Mouse (Mus musculus) liver, adult (tissue): Measurements from ENCODE around the gene Nup153.

ENCODE experiments used
- GATA4 ChIP-seq: IDR thresholded peaks from 2 replicates; pipeline ENCODE4 v1.6.1; 2014; ENCODE audit warnings: mild to moderate bottlenecking, low read length; ENCODE audit not compliant: insufficient replicate concordance

The Nup153 gene

GRCm38 (mm10) chr13:46739426-46739825 lies 11.7 kb upstream of the Nup153 start:
- TF ChIP-seq GATA4 = no peak

GRCm38 (mm10) chr13:46737482-46737881 lies 9.7 kb upstream of the Nup153 start:
- no peak for TF ChIP-seq GATA4

GRCm38 (mm10) chr13:46736479-46736865 lies 8.7 kb upstream of the Nup153 start:
- no peak for TF ChIP-seq GATA4

- TF ChIP-seq GATA4 = no peak
Observed at GRCm38 (mm10) chr13:46735808-46736478, 8.2 kb upstream of the Nup153 start.

DNA sequence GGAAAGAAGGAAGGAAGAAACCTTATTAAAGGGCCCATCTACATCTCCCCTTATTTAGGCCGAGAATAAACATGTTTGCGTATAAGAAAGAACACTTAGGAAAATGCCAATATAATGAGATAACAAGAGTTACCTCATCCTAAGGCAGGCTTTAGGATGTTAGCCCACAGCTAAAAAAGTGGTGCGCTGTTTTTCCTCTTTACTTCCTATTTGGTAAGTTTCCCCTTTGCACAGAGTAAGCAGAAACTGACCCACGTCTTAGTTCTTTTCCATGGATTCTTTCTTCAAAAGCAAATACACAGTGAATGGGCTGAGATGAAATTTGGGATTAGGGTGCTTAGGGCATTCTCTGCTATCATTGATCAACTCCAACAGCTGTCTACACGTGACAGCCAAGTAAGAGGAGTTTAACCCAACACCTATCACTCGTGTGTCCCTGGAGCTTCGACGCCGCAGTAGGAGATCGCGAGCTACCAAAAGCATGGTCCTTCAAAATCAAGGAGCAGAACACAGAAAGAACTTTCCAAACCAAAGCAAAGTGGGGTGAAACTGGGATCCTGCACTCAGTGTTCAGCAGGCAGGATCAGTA lies 7.6 kb upstream of the Nup153 start:
- TF ChIP-seq GATA4 = no peak

DNA sequence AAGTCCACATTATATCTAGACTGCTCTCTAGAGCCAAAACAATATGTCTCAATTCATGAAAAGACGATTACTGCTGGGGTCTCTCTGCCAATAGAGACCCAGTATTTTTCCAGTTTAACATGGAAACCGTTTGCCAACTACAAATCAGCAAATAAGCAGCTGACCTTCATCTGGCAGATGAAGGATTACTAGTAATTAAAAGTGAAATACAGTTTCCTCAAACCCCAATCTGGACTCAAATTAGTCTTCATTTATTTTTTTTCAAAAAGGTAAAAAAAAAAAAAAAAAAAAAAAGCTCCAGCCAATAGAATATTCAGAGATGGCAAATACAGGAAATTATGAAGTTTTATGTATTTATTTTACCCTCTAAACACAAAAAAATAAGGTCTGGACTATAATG lies 2.3 kb upstream of the Nup153 start:
- no peak for TF ChIP-seq GATA4

GRCm38 (mm10) chr13:46728411-46728810 lies 671 bp upstream of the Nup153 start:
- no peak for TF ChIP-seq GATA4

DNA sequence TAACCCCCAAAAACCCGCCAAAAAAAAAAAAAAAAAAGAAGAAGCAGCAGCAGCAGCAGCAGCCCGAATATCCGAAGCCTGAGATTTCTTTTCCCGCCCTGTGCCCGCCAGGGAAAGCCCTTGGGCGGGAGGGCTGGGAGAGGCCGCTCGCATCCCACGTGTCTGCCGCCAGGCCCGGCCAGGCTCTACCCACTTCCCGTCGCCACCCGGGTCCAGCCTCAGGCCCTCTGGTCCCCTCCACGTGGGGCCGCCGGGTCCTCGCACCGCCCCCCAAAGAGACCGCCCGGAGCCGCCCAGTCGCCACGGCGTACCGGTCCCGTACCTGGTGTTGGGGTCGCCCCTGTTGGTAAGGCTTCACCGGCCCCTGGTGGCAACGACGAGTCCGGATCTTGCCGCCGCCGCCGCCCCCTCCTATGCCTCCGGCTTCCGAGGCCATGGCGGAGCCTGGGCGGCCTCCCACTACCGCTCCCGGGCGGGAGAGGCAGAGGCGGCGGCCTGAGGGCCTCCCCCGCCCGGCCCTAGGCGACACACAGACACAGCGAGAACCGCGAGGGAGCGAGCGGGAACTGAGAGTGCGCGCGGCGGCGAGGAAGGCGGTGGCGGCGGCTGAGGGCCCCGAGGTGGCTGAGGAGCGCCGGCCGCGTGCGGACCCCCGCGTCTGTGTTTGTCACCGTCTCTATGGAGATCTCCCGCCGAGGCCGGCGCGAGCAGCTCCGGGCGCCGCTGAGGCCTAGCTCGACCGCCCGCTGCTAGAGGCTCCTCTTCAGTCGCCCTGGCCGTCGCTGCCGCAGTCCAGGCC lies 503 bp downstream of the Nup153 start:
- no peak for TF ChIP-seq GATA4

DNA sequence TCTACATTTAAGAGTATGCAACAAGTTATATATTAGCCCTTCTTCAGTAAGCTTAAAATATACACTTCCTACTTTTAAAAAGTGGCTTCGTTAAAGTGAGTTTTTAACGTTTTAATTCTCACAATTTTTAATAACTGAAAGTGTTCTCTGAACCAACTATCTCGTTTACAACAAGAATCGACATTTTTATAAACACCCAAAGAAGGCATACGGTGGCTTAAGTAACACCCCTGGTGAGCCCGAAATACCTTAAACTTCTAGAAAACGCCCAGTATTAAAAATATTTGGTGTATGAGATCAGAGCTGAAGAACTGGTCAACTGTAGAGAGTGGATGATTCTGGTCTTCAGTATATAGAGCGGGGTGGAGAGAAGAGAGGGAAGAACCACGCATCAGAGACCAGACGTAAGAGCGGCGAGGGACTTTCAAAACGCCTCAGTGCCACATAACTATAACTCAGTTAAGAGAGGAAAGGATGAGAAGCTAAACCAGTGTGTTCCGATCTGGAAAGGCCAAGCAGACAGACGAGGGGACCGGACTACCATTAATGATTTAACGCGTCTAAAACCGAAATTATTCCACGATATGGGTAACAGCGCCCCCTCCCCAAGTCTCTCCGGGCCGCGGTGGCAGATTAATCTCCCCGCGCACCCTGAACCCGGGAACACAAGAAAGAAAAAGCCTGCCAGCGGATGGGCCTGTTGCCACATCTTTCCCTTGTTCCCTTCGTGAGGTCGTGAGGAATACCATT lies 1.3 kb downstream of the Nup153 start:
- no peak for TF ChIP-seq GATA4

DNA sequence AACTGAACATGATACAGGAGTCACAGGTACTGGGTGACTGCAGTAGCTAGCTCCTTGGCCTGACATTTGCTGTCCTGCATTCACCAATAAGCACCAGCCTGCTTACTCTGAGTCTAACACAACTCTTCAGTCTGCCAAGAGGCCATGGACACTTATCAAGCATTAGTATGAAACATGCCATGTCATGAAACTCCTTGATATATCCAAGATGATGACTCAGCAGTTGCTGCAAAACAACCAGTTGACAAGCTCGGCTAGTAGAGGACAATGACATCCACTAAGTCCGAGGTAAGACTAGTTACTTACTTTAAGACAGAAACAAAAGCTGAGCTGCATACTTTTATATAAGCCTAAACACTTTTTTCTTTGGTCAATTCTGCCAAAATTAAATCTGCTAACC lies 2.5 kb downstream of the Nup153 start:
- TF ChIP-seq GATA4 = no peak

DNA sequence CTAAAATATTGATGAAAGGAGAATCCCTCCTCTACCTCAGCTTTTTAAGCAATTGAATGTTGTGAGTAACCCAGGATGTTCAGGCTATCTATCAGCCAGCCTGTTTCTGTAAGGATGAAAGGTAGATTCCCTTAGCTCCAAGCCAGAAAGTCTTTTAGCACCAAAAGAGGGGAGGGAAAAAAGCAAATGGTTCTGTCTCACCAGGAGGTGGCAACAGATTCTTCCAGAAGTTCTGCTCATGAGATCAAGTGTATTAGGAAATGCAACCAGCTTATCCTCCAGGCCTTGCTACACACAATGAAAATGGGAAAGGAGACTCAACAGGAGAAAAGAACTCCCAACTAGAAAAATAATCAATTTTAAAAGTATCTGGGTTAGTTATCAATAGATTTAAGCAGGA lies 3.4 kb downstream of the Nup153 start:
- TF ChIP-seq GATA4 = no peak

GRCm38 (mm10) chr13:46721009-46721408 lies 6.7 kb downstream of the Nup153 start:
- TF ChIP-seq GATA4 = no peak

GRCm38 (mm10) chr13:46718893-46719400 lies 8.8 kb downstream of the Nup153 start:
- no peak for TF ChIP-seq GATA4

DNA sequence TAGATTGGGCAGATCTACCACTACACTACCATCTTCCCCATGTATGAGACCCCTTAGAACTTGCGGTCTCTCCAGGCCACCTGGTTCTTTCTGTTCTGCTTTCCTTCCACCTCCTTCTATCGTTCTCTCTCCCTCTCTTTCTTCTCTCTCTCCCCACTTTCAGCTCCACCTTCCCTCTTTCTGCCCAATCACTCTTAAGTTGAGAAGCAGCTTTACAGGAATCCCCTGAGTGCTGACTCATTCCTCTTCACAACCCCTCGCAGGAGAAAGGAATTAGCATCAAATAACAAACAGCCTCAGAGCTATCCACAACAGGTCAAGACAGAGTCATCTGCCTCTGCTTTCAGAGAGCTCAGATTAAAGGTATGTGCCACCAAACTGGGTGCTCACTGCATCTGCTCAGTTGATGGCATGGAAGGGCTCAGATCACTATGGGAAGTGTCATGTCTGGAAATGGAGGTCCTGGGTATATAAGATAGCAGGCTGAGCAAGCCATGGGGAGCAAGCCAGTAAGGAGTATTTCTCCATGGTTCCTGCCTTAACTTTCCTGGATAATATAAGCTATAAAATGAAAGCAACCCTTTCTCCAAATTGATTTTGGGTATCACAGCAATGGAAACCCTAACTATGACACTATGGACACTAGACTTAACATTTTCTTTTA lies 11.6 kb downstream of the Nup153 start:
- TF ChIP-seq GATA4 = no peak

DNA sequence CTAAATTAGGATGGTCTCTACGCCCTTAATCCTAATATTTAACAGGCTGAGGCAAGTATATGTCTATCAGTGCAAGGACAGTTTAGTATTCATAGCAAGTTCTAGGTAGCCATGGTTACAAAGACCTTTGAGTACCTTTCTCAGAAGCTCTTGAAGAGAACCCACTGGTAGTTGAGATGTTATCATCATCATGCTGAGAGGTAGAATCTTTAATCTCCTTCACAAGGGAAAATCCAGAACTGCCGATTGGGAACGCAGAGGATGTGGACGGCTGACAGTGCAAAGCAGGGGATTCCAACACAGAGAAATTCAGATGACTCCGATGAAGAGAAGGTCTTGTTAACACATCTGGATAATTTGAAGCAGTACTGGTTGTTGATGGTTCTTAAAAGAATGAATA lies 14.3 kb downstream of the Nup153 start:
- no peak for TF ChIP-seq GATA4
